Mouse (Mus musculus): ENCODE results near the gene Clec18a.
"Not testable (repeated sequence)": the region's sequence is repeated elsewhere in the genome, so short reads cannot be mapped to it uniquely, and the experiment has no call there.

The Clec18a gene

DNA sequence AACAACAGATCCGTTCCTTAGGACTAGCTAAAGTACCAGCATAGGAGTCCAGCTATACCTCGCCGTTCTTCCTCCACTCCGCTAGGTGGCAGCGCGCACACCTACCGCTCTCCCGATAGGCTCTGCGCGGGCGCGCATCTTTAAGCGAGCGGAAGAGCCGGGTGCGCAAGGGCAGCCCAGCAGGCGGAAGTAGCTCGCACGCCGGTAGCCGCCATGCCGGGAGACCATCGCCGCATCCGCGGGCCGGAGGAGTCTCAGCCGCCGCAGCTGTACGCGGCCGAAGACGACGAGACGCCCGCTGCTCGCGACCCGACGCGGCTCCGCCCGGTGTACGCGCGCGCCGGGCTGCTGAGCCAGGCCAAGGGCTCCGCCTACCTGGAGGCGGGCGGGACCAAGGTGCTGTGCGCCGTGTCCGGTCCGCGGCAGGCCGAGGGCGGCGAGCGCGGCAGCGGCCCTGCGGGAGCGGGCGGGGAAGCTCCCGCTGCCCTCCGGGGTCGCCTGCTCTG is 36.0 kb downstream of the Clec18a start, which contains the start of gene Exosc6:
Gene Exosc6, plus strand, starts transcription at position 182 of the 506 bp plus-strand sequence.
- DNase-seq (ENCODE audit: low spot score): peak; percentile 92

DNA sequence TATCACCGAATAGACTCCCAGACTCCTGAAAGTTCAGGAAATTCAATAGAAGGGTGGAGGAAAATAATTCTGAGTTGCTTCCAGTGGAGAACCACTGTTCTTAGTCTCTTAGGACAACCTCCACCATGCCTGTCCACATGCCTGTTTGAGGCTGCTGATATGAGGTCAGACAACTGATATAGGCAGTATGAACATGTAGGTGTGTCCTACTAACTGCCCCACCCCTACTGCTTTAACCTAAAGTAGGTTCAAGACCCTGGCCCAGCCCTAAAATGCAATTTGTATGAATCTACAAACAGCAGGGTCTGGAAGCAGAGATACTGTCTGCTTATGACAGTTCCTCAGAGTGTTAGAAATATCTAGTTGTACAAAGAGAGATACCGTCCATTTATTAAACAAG is 36.6 kb downstream of the Clec18a start:
- DNase-seq (ENCODE audit: low spot score): no peak

DNA sequence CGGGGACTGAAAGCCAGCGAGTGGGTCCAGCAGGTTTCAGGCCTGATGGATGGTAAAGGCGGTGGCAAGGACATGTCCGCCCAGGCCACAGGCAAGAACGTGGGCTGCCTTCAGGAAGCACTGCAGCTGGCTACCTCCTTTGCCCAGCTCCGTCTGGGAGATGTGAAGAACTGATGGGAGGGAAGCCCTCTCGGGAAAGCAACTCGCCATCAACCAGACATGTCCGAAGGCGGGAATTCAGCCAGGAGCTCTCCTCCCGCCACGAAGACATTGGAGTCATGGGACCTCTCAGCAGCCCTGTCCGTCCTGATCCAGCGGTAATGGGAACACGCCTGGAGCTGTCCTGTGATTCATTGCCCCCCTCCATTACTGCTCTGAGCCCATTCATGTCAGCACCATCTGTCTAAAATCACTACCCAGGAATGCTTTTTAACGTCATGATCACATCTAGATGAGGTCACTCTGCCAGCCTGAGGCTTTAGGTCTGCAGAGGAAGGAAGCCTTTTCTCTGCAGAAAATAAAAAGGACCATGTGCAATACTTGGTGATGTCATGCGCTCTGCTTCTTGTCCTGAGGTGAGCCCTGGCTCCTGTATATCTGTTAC is 37.1 kb downstream of the Clec18a start:
- DNase-seq (ENCODE audit: low spot score): no peak

DNA sequence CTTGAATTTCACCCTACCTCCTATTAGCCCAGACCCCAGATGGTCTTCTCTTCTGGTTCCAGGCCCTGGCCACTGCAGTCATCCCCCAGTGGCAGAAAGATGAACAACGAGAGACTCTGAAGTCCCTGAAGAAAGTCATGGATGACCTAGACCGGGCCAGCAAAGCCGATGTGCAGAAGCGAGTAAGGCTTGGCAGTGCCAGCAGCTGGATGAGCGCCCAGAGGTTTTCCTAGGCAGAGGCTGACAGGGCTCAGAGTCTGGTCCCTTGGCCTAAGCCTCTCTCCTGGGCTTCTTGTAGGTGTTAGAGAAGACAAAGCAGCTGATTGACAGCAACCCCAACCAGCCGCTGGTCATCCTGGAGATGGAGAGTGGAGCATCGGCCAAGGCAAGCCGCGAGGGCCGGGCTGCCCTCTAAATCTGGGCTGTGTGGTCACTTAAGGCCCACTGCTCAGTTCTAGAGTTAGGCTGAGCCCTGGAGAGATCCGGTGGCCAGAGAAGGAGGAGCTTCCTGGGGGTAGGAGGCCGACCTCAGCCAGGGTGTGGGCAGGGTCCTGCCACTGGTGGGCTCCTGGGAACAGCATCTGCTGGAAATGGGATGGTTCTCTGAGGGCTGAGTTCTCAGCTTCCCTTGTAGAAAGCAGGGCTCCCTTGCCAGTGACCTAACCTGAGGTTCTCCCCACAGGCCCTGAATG is 38.3 kb downstream of the Clec18a start:
- no peak for DNase-seq (ENCODE audit: low spot score)

DNA sequence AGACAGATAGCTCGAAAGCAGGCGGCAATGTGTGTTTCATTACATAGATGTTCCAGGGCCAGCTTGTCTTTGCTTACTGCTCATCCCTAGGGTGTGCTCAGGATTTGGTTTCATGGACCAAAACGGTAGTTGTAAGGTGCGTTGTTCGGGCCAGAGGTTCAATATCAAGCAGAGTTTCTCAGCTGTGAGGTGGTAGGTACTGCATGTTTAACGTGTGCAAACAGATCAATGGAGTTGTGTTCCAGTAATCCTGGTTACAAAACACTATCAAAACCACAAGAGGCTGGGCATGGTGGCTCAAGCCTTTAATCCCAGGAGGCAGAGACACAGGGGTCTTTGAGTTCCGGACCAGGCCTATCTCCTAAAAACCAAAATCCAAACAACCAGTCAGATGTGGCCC is 43.1 kb downstream of the Clec18a start:
- no peak for DNase-seq (ENCODE audit: low spot score)

DNA sequence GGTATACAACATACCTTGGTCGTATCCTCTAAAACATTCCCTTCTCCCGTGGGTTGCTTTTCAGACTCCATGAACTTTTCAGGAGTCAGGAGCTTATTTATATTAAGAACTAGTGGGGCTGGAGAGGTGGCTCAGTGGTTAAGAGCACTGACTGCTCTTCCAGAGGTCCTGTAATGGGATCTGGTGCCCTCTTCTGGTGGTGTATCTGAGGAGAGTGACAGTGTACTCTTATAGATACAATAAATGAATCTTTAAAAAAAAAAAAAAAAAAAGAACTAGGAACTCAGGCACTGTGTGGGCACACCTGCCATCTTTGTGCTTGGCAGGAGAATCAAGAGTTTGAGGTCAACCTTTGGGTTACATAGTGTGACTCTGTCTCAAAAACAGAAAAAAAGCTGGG is 43.5 kb downstream of the Clec18a start:
- no peak for DNase-seq (ENCODE audit: low spot score)

DNA sequence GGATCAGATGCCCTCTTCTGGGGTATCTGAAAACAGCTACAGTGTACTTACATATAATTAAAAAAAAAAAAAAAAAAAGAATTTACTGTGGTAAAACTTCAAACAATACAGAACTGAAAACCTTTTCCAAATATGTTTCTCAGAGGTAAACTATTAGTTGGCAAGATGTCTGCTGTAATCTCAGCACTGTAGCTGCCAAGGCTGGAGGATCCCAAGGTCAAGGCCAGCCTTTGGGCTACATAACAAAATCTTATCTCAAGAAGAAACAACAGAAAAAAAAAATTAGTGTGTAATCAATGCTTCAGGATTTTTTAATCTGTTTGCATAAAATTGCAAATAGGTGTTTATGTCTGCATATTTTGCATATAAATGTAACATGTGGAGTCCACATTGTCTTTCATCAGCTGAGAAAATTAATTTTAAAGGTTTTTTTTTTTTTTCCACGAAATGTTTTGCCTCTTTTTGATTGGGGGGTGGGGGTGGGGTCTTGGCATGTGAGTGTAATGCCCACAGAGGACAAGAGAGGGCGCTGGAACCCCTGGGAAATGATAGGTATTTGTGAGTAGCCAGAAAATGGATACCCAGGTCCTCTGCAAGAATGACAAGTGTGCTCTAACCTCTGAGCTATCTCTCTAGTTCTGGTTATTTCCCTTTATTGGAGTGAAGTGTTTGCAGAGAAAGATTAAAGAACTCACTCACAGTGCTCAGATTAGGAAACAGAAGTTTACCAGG is 48.1 kb downstream of the Clec18a start:
- no peak for DNase-seq (ENCODE audit: low spot score)

DNA sequence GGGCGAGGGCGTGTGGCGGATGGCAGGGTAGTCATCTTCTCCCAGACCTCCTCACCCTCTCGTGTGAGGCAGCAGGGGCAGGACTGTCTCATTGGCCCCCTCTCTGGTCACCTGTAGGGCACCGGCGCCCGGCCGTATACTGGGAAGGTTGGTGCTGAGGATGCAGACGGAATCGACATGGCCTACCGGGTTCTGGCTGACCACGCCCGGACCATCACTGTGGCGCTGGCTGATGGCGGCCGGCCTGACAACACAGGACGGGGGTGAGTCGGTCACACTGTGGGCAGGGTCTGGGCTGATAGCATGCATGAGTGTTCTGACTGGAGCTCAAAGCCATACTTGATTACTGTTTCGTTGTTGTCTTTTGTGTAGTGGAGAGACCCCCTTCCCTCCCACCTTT is 49.7 kb downstream of the Clec18a start:
- DNase-seq (ENCODE audit: low spot score): no peak

DNA sequence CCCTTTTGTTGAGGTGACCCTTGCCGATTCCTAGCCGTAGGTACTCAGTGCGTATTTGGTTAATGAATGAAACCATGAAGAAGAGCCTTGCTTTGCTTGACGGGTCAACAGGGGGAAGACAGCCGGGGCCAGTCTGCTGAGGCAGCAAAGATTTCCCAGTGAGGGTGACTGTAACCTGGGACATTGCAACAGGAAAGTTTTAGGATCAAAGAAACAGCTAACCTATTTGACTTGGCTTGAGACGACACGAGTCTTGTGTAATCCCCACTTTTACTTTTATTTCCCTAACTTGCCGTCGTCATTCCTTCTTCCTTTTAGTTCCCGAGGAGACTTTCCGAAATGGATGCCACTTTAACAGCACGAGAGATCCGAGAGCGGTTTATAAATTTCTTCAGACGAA is 55.6 kb downstream of the Clec18a start:
- no peak for DNase-seq (ENCODE audit: low spot score)

DNA sequence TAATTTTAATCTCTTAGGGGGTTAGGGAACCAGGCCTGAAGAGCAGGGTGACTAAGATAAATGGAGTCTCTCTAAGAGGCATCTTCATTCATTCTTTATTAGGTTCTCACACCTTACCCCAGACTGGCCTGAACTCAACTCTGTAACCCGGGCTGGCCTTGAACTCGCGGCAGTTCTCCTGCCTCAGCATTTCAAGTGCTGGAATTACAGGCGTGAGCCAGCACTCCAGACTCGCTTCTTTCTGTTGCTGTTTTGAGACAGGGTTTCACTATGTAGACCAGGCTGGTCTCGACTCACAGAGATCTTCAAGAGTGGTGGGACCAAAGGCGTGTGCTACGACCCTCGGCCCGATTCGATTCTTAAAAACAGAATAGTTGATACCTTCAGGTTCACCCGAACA is 58.0 kb downstream of the Clec18a start:
- DNase-seq (ENCODE audit: low spot score): no peak

DNA sequence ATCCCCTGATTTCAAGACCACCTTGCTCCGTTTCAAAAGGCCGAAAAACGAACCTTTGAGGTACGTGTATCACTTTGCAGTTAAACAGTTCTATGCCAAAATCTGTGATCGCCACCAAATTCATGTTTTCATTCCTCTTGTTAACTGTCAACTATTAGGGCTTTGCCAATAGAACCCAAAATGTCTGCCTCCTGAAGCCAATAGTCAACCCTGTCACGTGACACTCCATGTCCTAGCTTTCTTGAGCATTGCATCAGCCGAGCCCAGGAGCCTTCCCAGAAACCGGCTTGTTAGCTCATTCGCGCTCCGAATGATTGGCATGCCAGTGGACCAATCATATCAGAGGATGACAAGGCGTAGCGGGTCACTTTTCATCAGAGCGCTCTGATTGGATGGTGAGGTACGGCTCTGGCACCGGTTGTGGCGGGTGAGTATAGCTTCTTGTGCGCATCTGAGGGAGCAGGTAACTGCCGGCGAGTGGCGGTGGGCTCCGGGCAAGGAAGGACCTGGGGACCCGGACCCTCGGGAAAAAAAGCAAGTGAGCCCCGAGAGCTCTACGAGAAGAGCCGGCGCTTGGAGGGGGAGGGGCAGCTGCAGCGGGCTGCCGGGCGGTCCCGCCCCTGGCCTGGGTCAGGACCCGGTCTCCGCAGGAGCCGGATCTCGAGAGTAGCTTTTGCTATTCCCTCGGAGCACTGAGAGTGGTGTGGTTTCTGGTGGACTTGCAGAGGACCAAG is 58.6 kb downstream of the Clec18a start:
- DNase-seq (ENCODE audit: low spot score): peak; percentile 100

DNA sequence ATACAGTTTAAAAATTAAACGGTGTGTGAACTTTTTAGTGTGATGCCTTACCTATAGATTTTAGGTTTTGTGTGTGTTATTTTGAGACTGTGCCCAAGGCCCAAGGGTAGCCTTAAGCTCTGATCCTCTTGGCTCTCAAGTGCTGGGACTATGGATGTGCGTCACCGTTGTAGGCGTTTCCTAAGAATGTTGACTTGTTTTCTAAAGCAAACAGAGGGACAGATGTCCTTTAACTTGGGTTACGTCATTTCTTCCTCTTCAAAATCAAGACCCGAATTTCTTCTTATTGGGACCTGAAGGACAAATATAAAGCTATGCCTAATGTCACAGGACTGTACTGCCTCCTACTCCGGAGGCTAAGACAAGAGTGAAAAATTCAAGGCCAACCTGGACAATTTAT is 59.3 kb downstream of the Clec18a start, which contains the start of gene Aars:
Gene Aars, plus strand, starts transcription at position 229 of the 400 bp plus-strand sequence.
- DNase-seq (ENCODE audit: low spot score): no peak

DNA sequence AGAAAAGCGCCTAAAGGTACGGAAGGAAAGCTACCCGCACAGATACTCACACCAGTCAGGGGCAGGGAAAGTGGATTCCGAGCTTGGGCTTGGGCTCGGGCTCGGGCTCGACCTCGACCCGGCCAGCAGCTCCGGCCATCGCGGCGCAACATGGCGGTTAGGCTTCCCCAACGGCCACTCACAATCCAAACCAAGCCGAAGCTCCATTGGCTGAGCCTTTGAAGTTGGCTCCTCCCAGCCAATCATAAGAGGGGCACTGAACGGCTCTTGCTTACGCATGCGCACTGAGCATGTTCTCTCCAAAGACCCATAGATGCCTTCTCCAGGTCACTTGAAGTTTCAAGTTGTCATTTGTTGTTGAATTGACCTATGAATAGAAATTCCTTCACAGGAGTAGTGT is 60.7 kb downstream of the Clec18a start, which contains the start of gene Ddx19b:
Gene Ddx19b, minus strand, starts transcription at position 180 of the 400 bp plus-strand sequence.
- DNase-seq (ENCODE audit: low spot score): no peak

DNA sequence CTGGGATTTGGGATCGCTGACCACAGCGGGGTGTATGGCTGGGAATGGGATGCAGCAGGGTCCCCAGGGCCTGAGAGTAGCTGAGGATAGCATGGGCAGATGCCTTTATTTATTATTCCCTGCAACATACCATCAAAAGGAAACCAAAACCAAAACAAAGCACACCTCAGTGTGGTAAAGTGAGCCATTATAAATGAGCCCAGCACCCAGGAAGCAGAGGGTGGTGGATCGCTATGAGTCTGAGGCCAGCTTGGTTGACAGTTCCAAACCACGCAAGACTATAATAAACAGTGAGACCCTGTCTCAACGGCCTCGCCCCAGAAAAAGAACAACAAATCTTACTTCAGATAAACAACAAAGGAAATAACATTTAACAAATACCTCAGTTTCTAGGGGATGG is 62.2 kb downstream of the Clec18a start:
- no peak for DNase-seq (ENCODE audit: low spot score)

DNA sequence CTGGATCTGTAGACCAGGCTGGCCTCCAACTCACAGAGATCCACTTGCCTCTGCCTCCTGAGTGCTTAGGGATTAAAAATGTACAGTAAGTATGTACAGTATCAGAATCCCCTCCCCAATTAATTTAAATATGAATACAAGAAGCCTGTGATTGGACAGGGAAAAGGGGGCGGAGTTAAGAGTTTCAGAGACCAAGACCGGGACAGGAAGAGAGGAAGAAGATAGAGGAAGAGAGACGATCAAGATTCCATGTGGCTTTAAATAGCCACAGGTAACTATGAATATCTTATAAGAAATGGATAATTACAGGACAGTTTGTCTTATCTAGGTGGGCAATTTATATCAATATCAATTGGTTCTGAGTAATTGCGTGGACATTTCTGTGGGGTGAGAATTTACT is 62.6 kb downstream of the Clec18a start:
- DNase-seq (ENCODE audit: low spot score): peak; percentile 65

DNA sequence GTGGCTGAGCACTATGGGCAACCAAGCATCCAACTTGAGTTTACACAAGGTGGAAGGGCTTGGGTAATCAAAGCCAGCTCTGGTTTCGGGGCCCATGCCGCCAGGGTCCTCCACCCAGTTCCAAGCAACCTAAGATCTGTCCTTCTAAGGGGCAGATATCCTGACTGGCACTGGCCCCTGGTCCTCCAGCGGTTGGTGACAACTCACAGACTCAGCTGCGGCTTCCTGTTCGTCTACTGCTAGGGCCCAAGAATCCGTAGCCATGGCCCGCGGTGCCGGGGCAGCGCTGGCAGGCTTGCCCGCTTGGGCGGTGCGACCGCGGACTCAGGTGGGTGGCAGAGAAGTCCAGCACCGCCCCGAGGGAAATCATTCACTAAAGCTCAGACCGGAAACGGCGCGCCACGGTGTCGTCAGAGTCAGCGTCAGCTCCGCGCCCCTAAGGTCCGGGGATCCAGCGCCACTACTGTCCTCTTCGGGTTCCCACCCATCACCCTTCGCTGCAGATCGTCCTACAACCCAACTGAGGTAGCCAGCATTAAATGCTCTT is 64.8 kb downstream of the Clec18a start:
- peak; percentile 85 for DNase-seq (ENCODE audit: low spot score)

DNA sequence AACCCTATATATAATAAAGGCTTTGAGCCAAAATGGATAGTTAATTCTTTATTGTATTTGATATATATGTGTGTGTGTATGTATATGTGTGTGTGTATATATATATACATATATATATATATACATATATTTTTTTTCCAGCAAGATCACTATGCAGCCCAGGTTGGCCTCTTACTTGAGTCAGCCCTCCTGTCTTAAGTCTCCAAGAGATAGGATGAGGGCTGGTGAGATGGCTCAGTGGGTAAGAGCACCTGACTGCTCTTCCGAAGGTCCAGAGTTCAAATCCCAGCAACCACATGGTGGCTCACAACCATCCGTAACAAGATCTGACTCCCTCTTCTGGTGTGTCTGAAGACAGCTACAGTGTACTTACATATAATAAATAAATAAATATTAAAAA is 65.6 kb downstream of the Clec18a start:
- DNase-seq (ENCODE audit: low spot score): not testable (repeated sequence)

DNA sequence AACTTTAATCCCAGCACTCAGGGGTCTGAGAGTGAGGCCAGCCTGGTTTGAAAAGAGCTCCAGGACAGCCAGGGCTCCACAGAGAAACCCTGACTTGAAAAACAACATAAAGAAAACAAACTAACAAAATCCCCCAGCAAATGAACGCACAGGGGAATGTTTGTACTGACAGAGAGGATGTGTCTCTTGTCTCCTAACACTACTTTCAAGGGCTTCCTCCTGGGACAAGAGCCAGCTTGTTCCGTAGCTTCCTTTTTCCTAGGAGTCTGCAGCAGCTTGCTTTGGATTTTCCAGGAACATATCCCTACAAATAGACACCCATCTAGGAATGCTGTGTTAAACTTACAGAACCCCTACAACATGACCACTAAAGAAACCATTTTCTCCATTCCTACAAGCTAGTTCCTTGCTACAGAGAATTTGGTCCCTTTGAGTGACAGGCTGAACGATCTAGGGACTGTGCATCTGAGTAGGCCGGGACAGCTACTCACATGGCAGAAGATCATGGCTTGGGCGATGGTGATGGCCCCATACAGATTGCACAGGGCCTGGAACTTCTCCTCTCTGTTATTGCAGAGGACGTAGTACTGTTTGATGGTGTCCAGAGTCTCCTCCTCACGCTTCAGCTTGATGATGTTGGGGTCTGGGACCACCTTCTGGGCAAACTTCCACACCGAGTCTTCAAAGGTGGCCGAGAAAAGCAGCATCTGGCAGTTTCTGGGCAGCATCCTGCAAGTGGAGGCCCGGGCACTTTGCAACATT is 81.8 kb downstream of the Clec18a start:
- DNase-seq (ENCODE audit: low spot score): not testable (repeated sequence)

Data from c-Kit-positive CD71-positive TER-119-positive erythroid progenitor cells, embryonic 14.5 days (primary cell).